Mouse (Mus musculus) embryonic facial prominence, embryonic 14.5 days (tissue): ENCODE measurements around the gene Tmprss3. TPM values are rescaled to one million over a fixed set of nuclear protein-coding genes. Genes with fewer than 3 reads are reported as not detected.

Source experiments
- ATAC-seq: fragments of 200-750 bp; cut with Nextera tagmentation; 2 replicates; pipeline ENCODE4 v1.8.0; 2017; ENCODE audit warnings: low read depth, moderate number of reproducible peaks, moderate TSS enrichment
- DNase-seq: peaks from one replicate; pipeline ENCODE4 v3.0.0-alpha.2; 2015; ENCODE audit warnings: low spot score
- H3K27ac ChIP-seq: fragments of 300-500 bp; sonication (generic); replicated peaks from 2 replicates; pipeline ENCODE4 v1.5.1; 2014; ENCODE audit warnings: low read depth, mild to moderate bottlenecking, low read length, moderate library complexity
- H3K27me3 ChIP-seq: fragments of 300-500 bp; sonication (generic); replicated peaks from 2 replicates; pipeline ENCODE4 v1.6.1; 2014; ENCODE audit warnings: low read length; ENCODE audit not compliant: control insufficient read depth, insufficient read depth
- H3K36me3 ChIP-seq: fragments of 300-500 bp; sonication (generic); 2 replicates; pipeline ENCODE4 v1.6.1; 2014; ENCODE audit warnings: low read length, mixed read lengths; ENCODE audit not compliant: control insufficient read depth, insufficient read depth
- H3K4me1 ChIP-seq: fragments of 300-500 bp; sonication (generic); 2 replicates; pipeline ENCODE4 v1.6.1; 2014; ENCODE audit warnings: antibody characterized with exemption, low read length; ENCODE audit not compliant: control insufficient read depth, insufficient read depth
- H3K4me2 ChIP-seq: fragments of 300-500 bp; sonication (generic); 2 replicates; pipeline ENCODE4 v1.6.1; 2014; ENCODE audit warnings: low read depth, mild to moderate bottlenecking, low read length, moderate library complexity, mixed read lengths
- H3K4me3 ChIP-seq: fragments of 300-500 bp; sonication (generic); 2 replicates; pipeline ENCODE4 v1.5.1; 2014; ENCODE audit warnings: low read depth, mild to moderate bottlenecking, low read length
- H3K9ac ChIP-seq: fragments of 300-500 bp; sonication (generic); 2 replicates; pipeline ENCODE4 v1.6.1; 2014; ENCODE audit warnings: low read depth, mild to moderate bottlenecking, low read length, moderate library complexity, mixed read lengths
- H3K9me3 ChIP-seq: fragments of 300-500 bp; sonication (generic); 2 replicates; pipeline ENCODE4 v1.6.1; 2016; ENCODE audit warnings: low read length; ENCODE audit not compliant: control insufficient read depth
- WGBS: fragments of 180-500 bp; shearing (Covaris S2); extraction: QIAGEN DNeasy Blood & Tissue Kit; methylation state at CpG from one replicate; pipeline ENCODE4 v1.1.7; 2014; 5-methylcytosine and 5-hydroxymethylcytosine counted together
- polyA plus RNA-seq: library from polyadenylated mRNA; unstranded; fragments of >200 nt; fragmentation: Nextera tagmentation; extraction: Ambion mirVana; gene quantifications from 2 replicates; pipeline ENCODE4 v1.2.1, GENCODE M21; 2014

Tmprss3 gene
- polyA plus RNA-seq, 1 experiment from 2014 or later = 0.21 TPM

DNA sequence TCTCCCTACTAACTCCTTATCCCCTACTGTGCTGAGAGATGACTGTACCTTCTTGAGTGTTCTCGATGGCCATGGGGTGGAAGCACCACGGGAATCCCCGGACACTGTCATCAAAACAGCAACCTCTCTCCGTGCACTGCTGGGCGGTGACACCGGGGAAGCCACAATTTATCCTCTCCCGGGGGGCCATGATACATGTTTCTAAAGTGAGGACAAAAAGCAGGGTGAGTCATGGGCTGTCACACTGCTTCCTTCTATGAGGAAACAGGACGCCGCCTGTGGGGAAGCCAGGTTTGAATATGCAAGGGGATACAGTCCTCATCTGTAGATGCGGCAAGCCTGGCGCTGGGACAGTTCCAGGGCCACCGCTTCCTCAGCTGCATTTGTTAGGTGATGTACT is 36.2 kb downstream of the Tmprss3 start:
- ATAC-seq = no peak
- no peak overlapping the region for H3K9ac ChIP-seq
- H3K27ac ChIP-seq = no peak overlapping the region
- H3K27me3 ChIP-seq = no peaks in the 10 kb centered on the region
- H3K4me1 ChIP-seq = no peaks in the 10 kb centered on the region
- H3K36me3 ChIP-seq = no peaks in the 10 kb centered on the region
- H3K4me3 ChIP-seq = no peak overlapping the region
- H3K9me3 ChIP-seq = no peaks in the 10 kb centered on the region
- no peak overlapping the region for H3K4me2 ChIP-seq
- DNase-seq = no peak
- WGBS = 82% methylated on average over 12 of the region's 12 CpGs

DNA sequence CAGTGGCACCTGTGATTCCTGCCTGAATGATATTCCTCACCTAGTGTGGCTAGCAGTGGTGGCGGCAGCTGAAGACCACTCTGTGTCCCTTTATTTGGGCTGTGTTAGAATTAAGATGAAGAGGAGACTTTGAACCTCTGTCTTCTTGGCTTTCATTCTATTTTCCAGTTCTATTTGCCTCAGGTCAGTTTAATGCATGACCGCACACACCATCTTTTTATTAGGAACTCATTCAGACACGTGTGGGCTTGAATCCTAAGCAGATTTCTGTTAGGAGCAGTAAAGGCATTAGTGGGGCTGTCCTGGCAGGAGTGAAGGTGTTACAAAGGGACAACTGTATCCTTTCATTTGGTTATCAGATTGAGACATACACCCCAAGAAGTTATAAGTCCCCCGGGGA is 38.5 kb downstream of the Tmprss3 start:
- Histone ChIP-seq H3K27ac (no peak overlapping the region), H3K4me1 (no peaks in the 10 kb centered on the region), H3K36me3 (no peaks in the 10 kb centered on the region), H3K4me2 (no peak overlapping the region), H3K9me3 (no peaks in the 10 kb centered on the region), H3K9ac (no peak overlapping the region), H3K27me3 (no peaks in the 10 kb centered on the region), H3K4me3 (no peak overlapping the region)
- 72% methylated on average over 4 of the region's 4 CpGs for WGBS
- DNase-seq (no peak), ATAC-seq (no peak)

DNA sequence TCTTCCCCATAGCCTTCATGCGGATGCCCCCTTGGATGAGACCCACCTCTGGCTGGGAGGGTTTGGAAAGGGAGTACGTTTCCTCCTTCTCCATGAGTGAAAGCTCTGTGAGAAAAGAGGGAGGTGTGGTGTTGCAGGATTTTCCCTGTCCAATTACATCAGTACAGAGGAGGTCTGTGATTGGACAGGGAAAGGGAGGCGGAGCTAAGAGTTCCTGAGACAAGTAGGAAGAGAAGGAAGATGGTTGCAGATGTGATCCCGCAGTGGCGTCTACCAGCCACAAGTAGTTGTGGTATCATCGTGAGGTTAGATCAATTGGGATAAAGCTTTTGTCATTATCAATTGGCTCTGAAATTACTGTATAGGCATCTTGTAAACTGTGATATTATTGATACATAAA is 40.9 kb downstream of the Tmprss3 start:
- no peak overlapping the region for H3K9ac ChIP-seq
- no peak for DNase-seq
- 75% methylated on average over 6 of the region's 6 CpGs for WGBS
- H3K4me2 ChIP-seq = no peak overlapping the region
- H3K4me3 ChIP-seq = no peak overlapping the region
- no peak overlapping the region for H3K27ac ChIP-seq
- no peaks in the 10 kb centered on the region for H3K36me3 ChIP-seq
- H3K27me3 ChIP-seq = no peaks in the 10 kb centered on the region
- no peak for ATAC-seq
- H3K4me1 ChIP-seq = no peaks in the 10 kb centered on the region
- no peaks in the 10 kb centered on the region for H3K9me3 ChIP-seq

GRCm38 (mm10) chr17:31153785-31154184 is 45.0 kb downstream of the Tmprss3 start:
- H3K27me3 ChIP-seq = no peaks in the 10 kb centered on the region
- H3K36me3 ChIP-seq = no peaks in the 10 kb centered on the region
- H3K9me3 ChIP-seq = peaks cover 8% of the 10 kb centered on the region; the same call in 1 of the 2 replicates
- ATAC-seq (no peak), DNase-seq (no peak)
- 69% methylated on average over 8 of the region's 8 CpGs for WGBS
- H3K4me1 ChIP-seq = no peaks in the 10 kb centered on the region
- no peak overlapping the region for H3K4me2 ChIP-seq
- H3K4me3 ChIP-seq = no peak overlapping the region
- H3K9ac ChIP-seq = no peak overlapping the region
- H3K27ac ChIP-seq = no peak overlapping the region

DNA sequence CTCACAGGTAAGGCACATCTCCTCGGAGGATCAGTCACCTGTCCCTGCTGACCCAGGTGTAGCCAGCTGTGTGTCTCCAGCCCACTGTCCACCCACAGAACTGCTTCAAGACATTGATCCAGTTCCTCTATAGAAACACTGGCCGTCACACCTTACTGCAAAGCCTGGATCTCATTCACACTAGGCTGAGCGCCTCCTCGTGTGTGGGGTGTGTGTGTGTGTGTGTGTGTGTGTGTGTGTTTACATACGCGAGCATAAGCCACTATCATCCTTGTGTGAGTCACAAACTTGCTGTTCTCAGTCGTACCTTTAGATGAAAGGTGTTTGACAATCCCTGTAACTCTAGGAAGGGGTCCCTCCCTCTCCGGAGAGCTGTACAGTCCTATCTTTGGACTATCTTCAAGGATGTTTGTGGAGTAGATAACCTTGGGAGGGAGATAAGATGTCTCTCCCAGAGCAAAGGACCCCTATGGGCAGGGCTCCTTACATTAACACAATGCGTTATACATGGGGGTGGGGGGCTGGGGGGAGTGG is 45.7 kb downstream of the Tmprss3 start:
- Histone ChIP-seq H3K4me3 (no peak overlapping the region), H3K9ac (no peak overlapping the region), H3K4me1 (no peaks in the 10 kb centered on the region), H3K27me3 (no peaks in the 10 kb centered on the region), H3K4me2 (no peak overlapping the region), H3K36me3 (no peaks in the 10 kb centered on the region), H3K9me3 (peaks cover 8% of the 10 kb centered on the region; the same call in 1 of the 2 replicates), H3K27ac (no peak overlapping the region)
- DNase-seq (no peak), ATAC-seq (no peak)
- 81% methylated on average over 9 of the region's 9 CpGs for WGBS

- H3K9ac ChIP-seq = no peak overlapping the region
- no peak overlapping the region for H3K4me2 ChIP-seq
- H3K9me3 ChIP-seq = peaks cover 8% of the 10 kb centered on the region; the same call in 1 of the 2 replicates
- H3K27me3 ChIP-seq = no peaks in the 10 kb centered on the region
- 46% methylated on average over 5 of the region's 5 CpGs for WGBS
- DNase-seq = no peak
- ATAC-seq = no peak
- no peaks in the 10 kb centered on the region for H3K36me3 ChIP-seq
- H3K27ac ChIP-seq = no peak overlapping the region
- no peak overlapping the region for H3K4me3 ChIP-seq
- H3K4me1 ChIP-seq = no peaks in the 10 kb centered on the region
Measured at GRCm38 (mm10) chr17:31152512-31152911, 46.3 kb downstream of the Tmprss3 start.

DNA sequence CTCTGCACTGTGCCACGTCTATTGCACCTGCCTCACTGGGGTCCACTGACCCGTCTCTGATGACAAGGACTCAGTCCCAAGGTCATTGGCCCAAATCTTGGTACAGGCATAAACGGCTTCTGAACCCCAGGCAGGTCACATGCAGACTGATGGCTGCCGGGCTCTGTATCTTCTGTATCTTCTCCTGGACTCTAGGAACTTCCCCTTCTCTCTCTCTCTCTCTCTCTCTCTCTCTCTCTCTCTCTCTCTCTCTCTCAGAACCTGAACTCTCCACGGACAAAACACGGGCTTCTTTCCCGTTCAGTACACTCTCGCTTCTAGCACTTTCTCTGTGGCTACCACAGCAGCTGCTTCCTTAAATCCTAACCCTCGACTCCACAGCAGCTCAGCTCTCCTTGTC is 52.8 kb downstream of the Tmprss3 start:
- H3K9me3 ChIP-seq = peaks cover 8% of the 10 kb centered on the region; the same call in 1 of the 2 replicates
- H3K9ac ChIP-seq = no peak overlapping the region
- no peaks in the 10 kb centered on the region for H3K4me1 ChIP-seq
- WGBS = 78% methylated on average over 9 of the region's 9 CpGs
- H3K4me2 ChIP-seq = no peak overlapping the region
- H3K27ac ChIP-seq = no peak overlapping the region
- H3K4me3 ChIP-seq = no peak overlapping the region
- no peaks in the 10 kb centered on the region for H3K27me3 ChIP-seq
- DNase-seq (no peak), ATAC-seq (no peak)
- no peaks in the 10 kb centered on the region for H3K36me3 ChIP-seq

DNA sequence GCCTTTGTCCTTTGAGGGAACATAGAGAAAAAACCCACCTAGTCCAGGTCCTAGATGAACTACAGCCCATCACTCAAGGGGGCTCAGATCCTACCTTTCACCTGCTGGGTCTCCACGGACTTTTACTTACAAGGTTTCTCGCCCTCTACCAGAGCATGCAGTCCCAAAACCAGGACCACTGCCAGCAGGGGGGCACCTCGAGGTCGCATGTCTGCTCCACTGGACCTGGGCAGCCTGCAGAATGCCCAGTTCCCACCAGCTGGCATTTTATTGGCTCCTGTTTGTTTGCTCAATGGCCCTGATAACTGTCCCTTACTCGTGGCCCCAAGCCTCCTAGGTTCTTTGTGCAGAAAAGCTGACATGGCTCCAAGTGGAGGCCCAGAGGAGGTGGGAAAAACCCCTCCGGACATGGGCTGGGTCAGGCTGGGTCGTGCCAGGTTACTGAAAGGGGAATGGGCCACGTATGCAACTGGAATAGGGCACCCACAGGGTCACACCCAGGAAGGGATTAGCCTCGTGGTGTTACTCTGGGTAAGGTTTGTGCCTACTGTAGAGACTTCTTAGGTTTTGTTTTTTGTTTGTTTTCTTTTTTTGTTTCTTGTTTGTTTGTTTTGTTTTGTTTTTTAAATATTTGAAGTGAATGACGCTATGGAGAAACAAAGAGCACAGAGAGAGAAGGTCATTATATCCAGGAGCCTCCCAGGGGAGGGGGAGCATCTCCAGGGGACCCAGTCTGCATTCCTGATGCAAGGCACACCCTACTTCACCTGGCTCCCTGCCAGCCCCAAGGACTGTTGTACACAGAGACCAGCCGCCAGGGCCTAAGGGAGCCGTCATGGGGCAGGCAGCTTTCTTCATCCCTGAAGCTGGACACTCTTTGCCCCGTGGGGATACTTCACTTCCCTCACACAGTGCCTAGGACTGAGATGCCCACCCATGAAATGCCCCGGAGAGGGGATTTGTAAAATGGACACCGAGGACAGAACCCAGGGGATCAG is 54.4 kb downstream of the Tmprss3 start, which contains the start of gene Tff2:
Gene Tff2, minus strand, starts transcription at position 243 of the 998 bp plus-strand sequence.
- H3K4me1 ChIP-seq = no peaks in the 10 kb centered on the region
- no peak within 1 kb of the TSS for H3K4me3 ChIP-seq
- H3K27ac ChIP-seq = no peak within 1 kb of the TSS
- 70% methylated on average over 15 of the region's 15 CpGs for WGBS
- DNase-seq (peak; percentile 75), ATAC-seq (peak; percentile 57; the same call in 1 of the 2 replicates)
- H3K9ac ChIP-seq = no peak within 1 kb of the TSS
- H3K36me3 ChIP-seq = no peaks in the 10 kb centered on the region
- H3K4me2 ChIP-seq = no peak within 1 kb of the TSS
- no peaks in the 10 kb centered on the region for H3K27me3 ChIP-seq
- peaks cover 6% of the 10 kb centered on the region; the same call in 1 of the 2 replicates for H3K9me3 ChIP-seq
